Mouse (Mus musculus) midbrain, embryonic 13.5 days (tissue): ENCODE measurements at regions not wholly inside any gene's neighbourhood (a gene's known extent, or its start where the extent isn't known, plus 50 kb on each side); places are given as distances from the start of the nearest gene placed in this dataset.
"Not testable (repeated sequence)": the region's sequence is repeated elsewhere in the genome, so short reads cannot be mapped to it uniquely, and the experiment has no call there.

Source experiments
- ATAC-seq: fragments of 200-750 bp; cut with Nextera tagmentation; 2 replicates; pipeline ENCODE4 v1.8.0; 2017; ENCODE audit warnings: mild to moderate bottlenecking, moderate TSS enrichment, moderate library complexity
- H3K27ac ChIP-seq: fragments of 300-500 bp; sonication (generic); 2 replicates; pipeline ENCODE4 v1.5.1; 2015; ENCODE audit warnings: inconsistent platforms, mild to moderate bottlenecking, moderate library complexity
- H3K27me3 ChIP-seq: fragments of 300-500 bp; sonication (generic); 2 replicates; pipeline ENCODE4 v1.6.1; 2015; ENCODE audit warnings: mild to moderate bottlenecking, inconsistent platforms
- H3K36me3 ChIP-seq: fragments of 300-500 bp; sonication (generic); 2 replicates; pipeline ENCODE4 v1.6.1; 2015; ENCODE audit warnings: mild to moderate bottlenecking, inconsistent platforms
- H3K4me1 ChIP-seq: fragments of 300-500 bp; sonication (generic); replicated peaks from 2 replicates; pipeline ENCODE4 v1.6.1; 2015; ENCODE audit warnings: inconsistent platforms
- H3K4me2 ChIP-seq: fragments of 300-500 bp; sonication (generic); replicated peaks from 2 replicates; pipeline ENCODE4 v1.6.1; 2015; ENCODE audit warnings: moderate library complexity, mild to moderate bottlenecking, inconsistent platforms
- H3K4me3 ChIP-seq: fragments of 300-500 bp; sonication (generic); replicated peaks from 2 replicates; pipeline ENCODE4 v1.5.1; 2015; ENCODE audit warnings: mild to moderate bottlenecking, inconsistent platforms
- H3K9ac ChIP-seq: fragments of 300-500 bp; sonication (generic); replicated peaks from 2 replicates; pipeline ENCODE4 v1.6.1; 2015; ENCODE audit warnings: mild to moderate bottlenecking, inconsistent platforms
- H3K9me3 ChIP-seq: fragments of 300-500 bp; sonication (generic); 2 replicates; pipeline ENCODE4 v1.6.1; 2016; ENCODE audit warnings: mild to moderate bottlenecking, inconsistent platforms
- WGBS: fragments of 180-500 bp; shearing (Covaris S2); methylation state at CpG from one replicate; pipeline ENCODE4 v1.1.7; 2015; 5-methylcytosine and 5-hydroxymethylcytosine counted together

GRCm38 (mm10) chr12:8435651-8436348, 64.0 kb downstream of the Rhob start:
- H3K27ac ChIP-seq, H3K9me3 ChIP-seq, H3K9ac ChIP-seq, H3K36me3 ChIP-seq, ATAC-seq, H3K4me2 ChIP-seq, H3K27me3 ChIP-seq, H3K4me3 ChIP-seq: not testable (repeated sequence)
- 88% methylated on average over 3 of the region's 3 CpGs for WGBS
- H3K4me1 ChIP-seq: peaks cover 18% of the 10 kb centered on the region

- H3K4me1 ChIP-seq: peaks cover 11% of the 10 kb centered on the region
Measured at GRCm38 (mm10) chr12:8428228-8428990, 71.4 kb downstream of the Rhob start.

GRCm38 (mm10) chr12:8424515-8424914, 75.3 kb downstream of the Rhob start:
- Histone ChIP-seq H3K4me2 (no peak overlapping the region), H3K36me3 (no peaks in the 10 kb centered on the region)
- WGBS: 93% methylated on average over 6 of the region's 6 CpGs

More at GRCm38 (mm10) chr12:8428228-8428990, 71.4 kb downstream of the Rhob start:
- 75% methylated on average over 5 of the region's 5 CpGs for WGBS
- no peaks in the 10 kb centered on the region for H3K36me3 ChIP-seq
- no peaks in the 10 kb centered on the region for H3K27me3 ChIP-seq
- no peak overlapping the region for H3K9ac ChIP-seq
- no peak overlapping the region for H3K27ac ChIP-seq
- H3K4me3 ChIP-seq: no peak overlapping the region
- no peak for ATAC-seq
- no peak overlapping the region for H3K4me2 ChIP-seq
- no peaks in the 10 kb centered on the region for H3K9me3 ChIP-seq

GRCm38 (mm10) chr12:8422676-8423075, 77.1 kb downstream of the Rhob start:
- H3K4me3 ChIP-seq: no peak overlapping the region
- H3K4me2 ChIP-seq: no peak overlapping the region
- H3K9ac ChIP-seq: no peak overlapping the region
- H3K36me3 ChIP-seq: no peaks in the 10 kb centered on the region
- 68% methylated on average over 5 of the region's 5 CpGs for WGBS
- ATAC-seq: no peak
- H3K4me1 ChIP-seq: no peaks in the 10 kb centered on the region
- no peaks in the 10 kb centered on the region for H3K9me3 ChIP-seq
- H3K27me3 ChIP-seq: no peaks in the 10 kb centered on the region
- no peak overlapping the region for H3K27ac ChIP-seq

More at GRCm38 (mm10) chr12:8424515-8424914, 75.3 kb downstream of the Rhob start:
- ATAC-seq: no peak
- Histone ChIP-seq H3K27me3 (no peaks in the 10 kb centered on the region), H3K4me1 (no peaks in the 10 kb centered on the region), H3K27ac (no peak overlapping the region), H3K9me3 (no peaks in the 10 kb centered on the region), H3K9ac (no peak overlapping the region), H3K4me3 (no peak overlapping the region)

- Histone ChIP-seq H3K9ac (no peak overlapping the region), H3K9me3 (no peaks in the 10 kb centered on the region), H3K4me1 (peaks cover 3% of the 10 kb centered on the region; the same call in 1 of the 2 replicates), H3K4me3 (no peak overlapping the region), H3K36me3 (no peaks in the 10 kb centered on the region), H3K27me3 (no peaks in the 10 kb centered on the region), H3K4me2 (no peak overlapping the region), H3K27ac (no peak overlapping the region)
- no peak for ATAC-seq
- 89% methylated on average over 3 of the region's 3 CpGs for WGBS
Measured at GRCm38 (mm10) chr12:8421271-8421567, 78.6 kb downstream of the Rhob start.

- no peak overlapping the region for H3K27ac ChIP-seq
- H3K4me2 ChIP-seq: no peak overlapping the region
- H3K4me3 ChIP-seq: no peak overlapping the region
- WGBS: 87% methylated on average over 9 of the region's 9 CpGs
- H3K27me3 ChIP-seq: no peaks in the 10 kb centered on the region
- H3K9ac ChIP-seq: no peak overlapping the region
- H3K36me3 ChIP-seq: no peaks in the 10 kb centered on the region
- no peaks in the 10 kb centered on the region for H3K9me3 ChIP-seq
- H3K4me1 ChIP-seq: peaks cover 3% of the 10 kb centered on the region; the same call in 1 of the 2 replicates
- no peak for ATAC-seq
Measured at GRCm38 (mm10) chr12:8420511-8421270, 79.1 kb downstream of the Rhob start.

GRCm38 (mm10) chr12:8418890-8419289, 80.9 kb downstream of the Rhob start:
- peaks cover 3% of the 10 kb centered on the region; the same call in 1 of the 2 replicates for H3K4me1 ChIP-seq
- ATAC-seq: no peak
- WGBS: 87% methylated on average over 5 of the region's 5 CpGs

GRCm38 (mm10) chr12:8417127-8417790, 82.5 kb downstream of the Rhob start:
- 56% methylated on average over 8 of the region's 8 CpGs for WGBS
- Histone ChIP-seq H3K36me3 (no peaks in the 10 kb centered on the region), H3K4me2 (no peak overlapping the region), H3K27ac (peak overlapping the region; percentile 32; the same call in 1 of the 2 replicates), H3K9ac (no peak overlapping the region), H3K9me3 (no peaks in the 10 kb centered on the region), H3K27me3 (no peaks in the 10 kb centered on the region), H3K4me3 (no peak overlapping the region), H3K4me1 (peaks cover 3% of the 10 kb centered on the region; the same call in 1 of the 2 replicates)
- ATAC-seq: peak; percentile 69; the same call in 1 of the 2 replicates

More at GRCm38 (mm10) chr12:8418890-8419289, 80.9 kb downstream of the Rhob start:
- H3K27me3 ChIP-seq: no peaks in the 10 kb centered on the region
- no peak overlapping the region for H3K4me2 ChIP-seq
- H3K9me3 ChIP-seq: no peaks in the 10 kb centered on the region
- H3K4me3 ChIP-seq: no peak overlapping the region
- H3K27ac ChIP-seq: no peak overlapping the region
- no peak overlapping the region for H3K9ac ChIP-seq
- H3K36me3 ChIP-seq: no peaks in the 10 kb centered on the region

GRCm38 (mm10) chr12:8412125-8412524, 87.7 kb downstream of the Rhob start:
- WGBS: 91% methylated on average over 2 of the region's 2 CpGs
- H3K9me3 ChIP-seq: no peaks in the 10 kb centered on the region
- no peak for ATAC-seq
- no peaks in the 10 kb centered on the region for H3K27me3 ChIP-seq
- no peak overlapping the region for H3K9ac ChIP-seq
- H3K4me3 ChIP-seq: no peak overlapping the region
- H3K36me3 ChIP-seq: no peaks in the 10 kb centered on the region
- H3K4me1 ChIP-seq: 0 out of 2 replicates have a peak, but pooled peaks cover 11% of the 10 kb centered on the region
- no peak overlapping the region for H3K27ac ChIP-seq
- no peak overlapping the region for H3K4me2 ChIP-seq

- 0 out of 2 replicates have a peak, but pooled peaks cover 11% of the 10 kb centered on the region for H3K4me1 ChIP-seq
- WGBS: 63% methylated on average over 24 of the region's 24 CpGs
- ATAC-seq: peak; percentile 40
- H3K36me3 ChIP-seq: no peaks in the 10 kb centered on the region
- H3K4me3 ChIP-seq: no peak overlapping the region
- H3K9me3 ChIP-seq: no peaks in the 10 kb centered on the region
- no peak overlapping the region for H3K27ac ChIP-seq
- no peak overlapping the region for H3K4me2 ChIP-seq
- H3K27me3 ChIP-seq: no peaks in the 10 kb centered on the region
- no peak overlapping the region for H3K9ac ChIP-seq
Measured at GRCm38 (mm10) chr12:8410410-8411341, 89.1 kb downstream of the Rhob start.

- 26% methylated on average over 5 of the region's 5 CpGs for WGBS
- H3K36me3 ChIP-seq: no peaks in the 10 kb centered on the region
- no peak overlapping the region for H3K27ac ChIP-seq
- peak; percentile 20; the same call in 1 of the 2 replicates for ATAC-seq
- H3K4me3 ChIP-seq: no peak overlapping the region
- H3K9ac ChIP-seq: no peak overlapping the region
- no peaks in the 10 kb centered on the region for H3K9me3 ChIP-seq
- H3K27me3 ChIP-seq: no peaks in the 10 kb centered on the region
- H3K4me2 ChIP-seq: no peak overlapping the region
- H3K4me1 ChIP-seq: no peaks in the 10 kb centered on the region
Measured at GRCm38 (mm10) chr12:8402084-8402483, 88.9 kb downstream of the Hs1bp3 start.
